Mouse (Mus musculus) left cerebral cortex, postnatal 4 days (tissue): ENCODE data around the gene Mical2. TPM values are rescaled to one million over a fixed set of nuclear protein-coding genes. Genes with fewer than 3 reads are reported as not detected.

Experiments
- DNase-seq: peaks from one replicate; pipeline ENCODE4 v3.0.0-alpha.2; 2022
- intact Hi-C: fragments of 180-260 bp; cut with DNase I; formaldehyde crosslinking; loops from one replicate; pipeline ENCODE4 v1.15.1; 2025
- total RNA-seq, 2 experiments: library from RNA; stranded (reverse); gene quantifications; 2 replicates each; pipeline ENCODE4 v1.2.3; 2021

Gene Mical2
- total RNA-seq, 2 experiments from 2014 or later = 109 to 114 TPM

DNA sequence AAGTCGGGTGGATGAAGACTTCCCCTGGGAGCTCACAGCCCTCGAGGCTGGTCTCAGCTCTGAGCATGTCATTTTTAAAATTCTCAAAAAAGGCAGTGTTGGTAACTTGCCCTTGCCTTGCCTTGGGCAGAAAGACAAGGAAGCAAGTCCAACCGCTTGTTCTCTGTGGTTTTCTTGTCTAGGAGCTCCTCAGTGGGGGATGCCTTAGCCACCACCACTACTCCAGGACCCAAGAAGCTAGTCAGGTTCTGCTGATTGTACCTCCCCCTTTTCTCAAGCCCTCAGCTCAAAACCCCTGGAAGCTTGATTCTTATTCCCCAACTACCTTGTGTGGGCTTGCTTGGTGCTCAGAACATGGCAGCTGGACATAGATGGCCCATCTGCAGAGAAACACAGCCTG is 115.4 kb downstream of the Mical2 start:
- intact Hi-C loops = no loop called here
- no peak for DNase-seq

DNA sequence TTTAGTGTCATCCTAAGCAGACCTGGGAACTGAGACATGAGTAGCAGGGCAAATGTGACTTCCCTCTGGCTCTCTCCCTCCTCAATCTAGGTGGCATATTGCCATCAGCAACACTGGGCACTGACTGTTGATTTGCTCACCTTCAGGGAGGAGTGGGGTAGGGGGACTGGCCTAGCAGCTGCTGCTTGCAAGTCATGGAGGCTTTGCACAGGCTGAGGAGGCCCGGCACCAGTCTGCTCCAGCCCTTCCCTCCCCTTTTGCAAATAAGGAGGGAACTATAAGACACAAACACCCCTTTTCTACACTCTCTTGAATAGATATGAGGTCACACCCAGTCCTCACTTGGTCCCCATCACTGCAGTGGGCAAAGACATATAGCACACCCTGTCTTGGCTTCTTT is 120.0 kb downstream of the Mical2 start:
- no peak for DNase-seq

DNA sequence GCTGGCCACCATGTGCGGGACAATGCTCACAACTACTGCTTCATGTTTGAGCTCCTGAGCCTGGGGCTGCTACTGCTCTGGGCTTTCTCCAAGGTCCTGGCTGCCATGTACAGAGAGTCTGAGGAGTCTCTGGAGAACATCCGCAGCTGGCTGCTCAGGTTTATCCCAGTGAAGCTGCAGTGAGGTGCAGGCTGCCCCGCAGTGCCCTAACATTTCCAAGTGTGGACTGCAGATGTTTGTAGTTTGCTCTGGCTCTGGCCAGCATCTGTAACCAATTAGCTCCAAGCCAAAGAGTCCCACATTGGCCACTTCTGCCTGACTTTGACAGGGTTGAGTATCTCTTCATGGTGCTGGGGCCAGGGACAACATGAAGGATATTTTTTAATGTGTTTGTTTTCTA is 125.9 kb downstream of the Mical2 start:
- intact Hi-C loops = no loop called here

More for the DNA sequence above, 120.0 kb downstream of the Mical2 start:
- intact Hi-C loops = no loop called here

DNA sequence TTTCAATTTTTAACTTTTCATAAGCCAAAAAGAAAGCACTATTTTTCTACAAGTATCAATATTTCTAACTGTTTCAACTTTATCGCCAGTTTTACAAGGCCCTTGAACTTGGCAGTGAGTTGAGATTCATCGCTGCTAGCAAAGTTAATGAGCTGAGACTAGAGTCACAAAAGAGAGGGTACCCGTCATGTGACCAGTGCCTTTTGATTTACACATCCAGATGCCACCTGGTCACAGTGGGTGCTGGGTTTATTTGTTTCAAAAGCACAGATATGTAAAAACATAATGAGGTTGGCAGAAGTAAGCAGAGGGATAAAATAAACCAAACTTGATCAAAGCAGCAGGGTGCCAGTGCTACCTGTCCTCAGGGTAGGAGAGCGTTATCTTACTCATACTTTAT is 126.3 kb downstream of the Mical2 start:
- DNase-seq = no peak
- intact Hi-C loops = no loop called here

More for the DNA sequence above, 125.9 kb downstream of the Mical2 start:
- no peak for DNase-seq

DNA sequence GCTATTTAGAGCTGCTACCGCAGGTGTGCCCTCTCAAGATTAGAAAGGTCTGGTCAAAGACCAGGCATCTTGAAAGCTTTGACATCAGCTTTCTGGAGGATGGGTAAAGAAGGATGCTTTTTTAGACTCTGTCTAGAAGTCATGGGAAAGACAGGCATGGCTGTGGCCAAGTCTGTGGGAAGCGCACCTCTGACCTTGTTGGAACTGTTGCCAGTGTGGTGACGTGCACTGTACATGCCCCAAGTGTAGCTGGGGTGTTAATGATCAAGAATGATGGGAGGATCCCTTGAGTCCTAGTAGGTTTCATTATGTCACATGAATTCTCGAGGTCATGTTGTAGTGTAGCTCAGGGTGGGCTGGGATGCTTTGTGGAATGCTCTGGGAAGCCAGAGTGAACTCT is 127.4 kb downstream of the Mical2 start:
- no peak for DNase-seq
- intact Hi-C loops = no loop called here

DNA sequence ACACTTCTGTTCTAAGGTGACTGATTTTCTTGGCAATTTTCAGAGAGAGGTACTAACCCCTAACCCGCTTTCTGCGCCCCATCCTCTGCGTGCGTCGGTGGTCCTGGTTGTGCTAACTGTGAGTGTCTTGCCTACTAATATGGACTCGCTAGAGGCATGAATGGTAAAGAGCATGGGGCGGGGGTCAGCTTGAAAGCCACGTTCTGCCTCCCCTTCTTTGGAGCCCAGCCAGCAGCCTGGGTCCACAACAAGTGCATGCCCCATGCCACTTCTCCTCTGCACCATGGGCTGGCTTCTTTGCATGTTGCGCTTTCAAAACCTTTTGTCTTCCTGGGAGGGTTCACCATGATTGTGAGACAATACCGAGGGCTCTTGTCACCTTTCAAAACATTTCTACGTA is 128.3 kb downstream of the Mical2 start:
- intact Hi-C loops = no loop called here

DNA sequence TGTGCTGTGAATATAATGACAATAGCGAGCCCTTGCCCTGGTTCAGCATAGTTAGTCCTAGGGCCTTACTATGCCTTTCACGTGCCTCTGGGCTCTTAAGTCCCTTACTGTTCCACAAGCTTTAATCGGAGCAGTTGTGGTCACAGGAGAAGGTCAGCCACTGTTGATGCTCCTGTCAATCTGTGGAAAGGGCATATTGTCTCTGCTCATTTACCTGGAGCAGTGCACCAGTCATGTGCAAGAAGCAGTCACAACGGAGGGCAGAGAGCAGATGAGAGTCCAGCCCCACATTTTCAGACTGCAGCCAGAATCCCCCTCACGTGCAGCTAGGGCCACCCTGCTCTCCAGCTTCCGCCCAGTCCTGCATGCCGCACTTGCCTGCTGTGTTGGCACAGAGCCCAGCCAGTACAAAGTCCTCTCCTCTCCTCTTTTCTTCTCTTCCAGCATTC is 128.9 kb downstream of the Mical2 start:
- peak; percentile 85 for DNase-seq
- intact Hi-C loops = no loop called here

More for the DNA sequence above, 128.3 kb downstream of the Mical2 start:
- no peak for DNase-seq

DNA sequence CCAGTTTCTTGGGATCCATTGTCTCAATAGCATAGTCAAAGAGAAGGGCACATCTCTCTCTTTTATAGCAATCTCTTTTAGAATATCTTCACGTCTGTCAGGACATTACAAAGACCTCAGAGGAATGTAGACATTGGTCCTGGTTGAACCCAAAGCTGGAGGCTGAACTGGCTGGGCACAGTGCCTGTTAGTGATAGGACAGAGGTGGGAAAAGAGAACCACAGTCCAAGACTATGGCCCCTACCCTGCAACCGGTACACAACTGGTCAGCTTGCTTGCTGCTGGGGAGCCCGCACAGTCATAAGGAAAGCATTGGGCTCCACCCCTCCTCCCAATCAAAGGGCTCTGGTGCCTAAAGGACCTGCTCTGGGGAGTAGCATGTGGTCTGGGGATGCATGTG is 133.9 kb downstream of the Mical2 start:
- no peak for DNase-seq
- intact Hi-C loops = no loop called here

DNA sequence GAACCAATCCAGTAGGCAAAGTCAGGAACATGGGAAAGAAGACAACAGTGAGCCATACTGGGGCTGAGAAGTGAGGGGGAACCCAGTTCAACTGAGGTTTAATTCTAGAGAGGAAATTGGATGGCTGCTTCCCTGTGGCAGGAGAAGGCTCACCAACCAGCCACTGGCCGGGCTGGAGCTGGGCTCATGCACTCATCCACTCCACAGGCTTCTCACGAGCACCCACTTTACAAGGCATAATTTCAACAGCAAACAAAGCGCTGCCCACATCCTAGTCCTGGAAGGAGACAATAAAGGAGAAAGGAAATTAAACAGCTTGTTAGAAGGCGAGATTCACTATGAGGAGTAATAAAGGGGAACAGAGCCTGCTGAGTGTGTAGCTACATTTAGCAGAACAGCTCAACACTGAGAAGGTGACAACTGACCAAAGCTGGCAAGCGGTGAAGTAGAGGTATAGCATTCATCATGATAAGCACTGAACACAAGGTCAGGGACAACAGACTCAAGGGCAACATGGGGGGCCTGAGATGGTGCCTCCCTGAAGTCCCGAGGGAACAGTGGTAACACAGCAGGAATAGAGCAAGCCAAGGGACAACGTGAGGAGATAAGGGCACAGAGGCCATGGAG is 137.0 kb downstream of the Mical2 start:
- intact Hi-C loops = loop anchor here (10.0 kb wide), 1 partner anchor 278 kb away; no protein-coding TSS in a partner anchor

DNA sequence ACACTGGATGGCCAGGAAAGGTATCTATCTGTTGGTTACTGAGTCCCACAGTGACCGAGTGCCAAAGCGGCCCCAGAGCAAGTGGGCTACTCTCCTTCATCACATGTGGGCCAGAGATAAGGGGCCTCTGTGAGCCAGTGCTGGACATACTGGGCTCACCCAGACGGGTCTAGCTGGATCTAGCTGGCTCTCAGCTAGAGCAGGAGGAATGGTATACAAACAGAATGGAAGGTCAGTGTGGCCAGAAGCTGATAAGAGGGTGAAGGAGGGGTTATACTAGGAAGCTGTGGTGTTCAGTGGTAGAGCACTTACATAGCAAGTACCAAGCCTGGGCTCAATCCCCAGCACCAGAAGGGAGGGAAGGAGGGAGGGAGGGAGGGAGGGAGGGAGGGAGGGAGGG is 140.2 kb downstream of the Mical2 start:
- intact Hi-C loops = loop anchor here (5.0 to 10.0 kb wide), 2 partner anchors 184 to 281 kb away; no protein-coding TSS in a partner anchor
- no peak for DNase-seq

More for the DNA sequence above, 137.0 kb downstream of the Mical2 start:
- DNase-seq = no peak

DNA sequence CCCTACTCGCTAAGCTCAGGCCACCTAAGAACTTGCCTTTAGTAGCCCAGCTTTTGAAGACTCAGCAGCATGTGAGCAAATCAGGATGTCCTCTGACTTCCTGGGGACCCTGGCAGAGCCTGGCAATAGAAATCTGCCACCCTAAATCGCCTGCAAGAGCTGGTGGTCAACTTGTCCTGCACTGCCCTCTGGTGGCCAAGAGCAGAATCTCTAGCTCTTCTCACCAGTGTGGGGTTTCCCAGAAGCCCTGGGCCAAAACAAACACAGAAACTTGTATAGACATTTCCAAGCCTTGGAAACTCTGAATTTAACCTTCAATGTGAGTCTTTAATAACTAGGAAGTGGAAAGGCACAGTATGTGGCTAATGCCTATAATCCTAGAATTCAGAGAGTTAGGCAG is 143.4 kb downstream of the Mical2 start:
- intact Hi-C loops = loop anchor here (5.0 to 10.0 kb wide), 2 partner anchors 187 to 284 kb away; no protein-coding TSS in a partner anchor
- DNase-seq = peak; percentile 91

DNA sequence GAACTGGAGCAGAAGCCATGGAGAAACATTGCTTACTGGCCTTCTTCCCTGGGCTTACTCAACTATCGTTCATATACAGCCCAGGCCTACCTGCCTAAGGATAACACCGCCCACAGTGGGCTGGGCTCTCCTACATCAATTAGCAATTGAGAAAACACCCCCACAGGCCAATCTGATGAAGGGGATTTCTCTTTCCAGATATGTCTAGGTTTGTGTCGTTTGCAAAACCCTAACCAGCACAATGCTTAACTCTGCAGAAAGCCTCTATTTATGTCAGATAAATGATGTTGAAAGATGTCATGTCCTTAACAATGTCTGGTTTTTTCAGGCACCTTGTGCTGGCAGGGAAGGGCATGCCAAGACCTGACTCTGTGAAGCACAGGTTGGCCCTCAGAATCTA is 144.3 kb downstream of the Mical2 start:
- intact Hi-C loops = loop anchor here (5.0 to 10.0 kb wide), 2 partner anchors 188 to 285 kb away; no protein-coding TSS in a partner anchor
- no peak for DNase-seq

DNA sequence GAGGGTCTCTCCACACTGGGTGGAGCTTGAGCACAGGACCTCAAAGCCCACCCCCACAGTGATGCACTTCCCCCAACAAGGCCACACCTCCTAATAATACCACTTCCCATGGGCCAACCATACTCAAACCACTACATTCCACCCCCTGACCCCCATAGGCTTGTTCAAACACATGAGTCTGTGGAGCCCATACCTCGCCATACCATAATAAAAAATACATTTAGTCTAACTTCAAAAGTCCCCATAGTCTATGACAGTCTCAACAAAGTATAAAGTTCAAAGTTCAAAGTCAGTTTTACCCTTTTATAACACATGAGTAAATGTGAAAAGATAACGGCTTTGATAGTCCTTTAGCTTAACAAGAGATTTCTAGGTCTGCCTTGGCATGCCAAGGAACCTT is 145.7 kb downstream of the Mical2 start:
- intact Hi-C loops = no loop called here
- no peak for DNase-seq

DNA sequence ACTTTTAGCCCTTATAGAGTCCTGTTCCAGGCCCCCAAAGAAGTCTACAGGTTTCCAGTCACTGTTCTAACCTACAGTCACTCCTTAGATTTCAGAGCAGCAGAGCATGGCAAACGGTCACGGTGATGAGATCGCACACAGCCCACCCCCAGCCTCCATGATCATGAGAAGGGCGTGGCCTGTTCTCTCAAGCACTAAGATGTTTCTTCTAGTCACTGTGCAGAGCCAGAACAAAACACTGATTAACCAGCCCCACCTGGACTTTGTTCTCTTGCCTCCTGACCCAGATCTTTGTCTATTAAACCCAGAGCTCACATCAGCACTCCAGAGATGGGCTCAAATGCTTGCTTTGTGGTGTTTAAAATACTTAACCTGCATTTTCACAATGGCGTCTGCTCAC is 148.4 kb downstream of the Mical2 start:
- DNase-seq = no peak
- intact Hi-C loops = no loop called here

DNA sequence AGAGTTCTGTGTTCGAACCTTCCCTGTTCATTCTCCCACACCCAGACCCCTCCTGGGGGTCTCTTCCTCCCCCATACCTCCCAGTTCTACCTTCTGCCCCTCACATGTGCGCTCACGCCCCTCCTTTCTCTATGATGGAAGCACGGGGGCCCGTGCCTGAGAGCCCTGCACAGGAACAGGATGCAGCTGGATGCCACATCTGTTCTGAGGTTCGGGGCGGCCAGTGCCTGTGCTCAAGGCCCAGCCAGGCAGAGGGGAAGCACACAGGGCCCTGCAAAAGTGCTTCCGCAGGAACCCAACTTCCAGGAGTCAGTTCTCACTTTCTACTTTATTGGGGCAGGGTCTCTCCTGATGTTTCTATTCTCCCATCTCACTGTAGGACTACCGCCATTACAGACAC is 149.4 kb downstream of the Mical2 start:
- DNase-seq = no peak
- intact Hi-C loops = no loop called here

DNA sequence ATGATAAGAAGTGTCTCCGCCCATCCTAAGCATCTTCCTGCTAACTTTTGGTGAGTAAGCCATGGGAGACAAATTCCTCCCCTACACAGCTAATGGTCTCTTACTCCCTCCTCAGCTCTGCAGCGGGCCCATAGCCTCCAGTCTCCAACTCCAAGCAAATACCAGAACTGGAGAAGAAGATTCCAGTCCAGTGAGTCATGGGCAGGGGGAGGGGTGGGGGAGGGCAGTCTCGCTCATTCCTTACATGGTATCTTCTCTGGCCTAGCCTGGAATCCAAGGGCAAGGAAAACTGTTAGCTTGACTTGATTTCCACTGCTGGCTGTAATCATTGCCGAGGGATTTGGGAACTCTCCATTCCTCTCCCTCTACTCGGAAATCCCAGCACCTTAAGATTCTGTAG is 150.2 kb downstream of the Mical2 start:
- intact Hi-C loops = no loop called here
- DNase-seq = no peak

DNA sequence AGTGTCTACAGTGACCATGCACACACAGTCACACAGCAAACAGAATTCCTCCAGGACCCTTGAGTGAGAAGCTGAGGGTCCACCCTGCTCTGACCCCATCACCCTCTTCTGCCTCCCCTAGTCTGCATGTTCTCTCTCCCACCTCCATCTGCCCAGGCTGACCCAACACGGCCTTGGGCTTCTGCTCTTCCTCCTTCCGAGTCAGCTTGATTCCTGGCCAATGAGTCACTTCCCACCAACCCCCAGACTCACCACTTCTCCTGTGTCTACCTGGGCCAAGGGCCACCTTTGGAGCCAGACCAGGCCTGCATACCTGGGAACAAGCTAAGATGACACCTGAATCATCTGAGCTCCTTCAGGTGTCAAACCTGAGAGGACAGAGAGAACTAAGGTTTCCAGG is 151.0 kb downstream of the Mical2 start:
- DNase-seq = no peak
- intact Hi-C loops = no loop called here

DNA sequence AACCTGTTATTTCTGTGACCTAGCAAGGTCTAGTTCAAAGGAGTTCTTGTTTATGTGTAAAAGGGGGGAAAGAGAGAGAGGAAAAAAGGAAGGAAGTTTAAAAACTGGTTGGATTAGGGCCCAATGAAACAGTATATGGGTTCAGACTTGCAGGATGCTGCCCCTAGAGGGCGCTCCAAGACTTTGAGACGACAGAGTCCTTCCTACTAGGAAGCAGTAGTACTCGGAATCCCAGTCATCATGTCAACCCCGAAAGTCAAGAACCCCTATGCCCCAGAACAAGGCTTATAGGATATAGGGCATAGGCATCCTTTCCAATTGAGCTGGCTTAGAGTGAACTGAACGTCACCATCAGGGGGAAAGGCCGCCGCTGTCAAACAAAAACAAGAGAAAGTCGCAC is 151.7 kb downstream of the Mical2 start:
- intact Hi-C loops = no loop called here
- peak; percentile 87 for DNase-seq

DNA sequence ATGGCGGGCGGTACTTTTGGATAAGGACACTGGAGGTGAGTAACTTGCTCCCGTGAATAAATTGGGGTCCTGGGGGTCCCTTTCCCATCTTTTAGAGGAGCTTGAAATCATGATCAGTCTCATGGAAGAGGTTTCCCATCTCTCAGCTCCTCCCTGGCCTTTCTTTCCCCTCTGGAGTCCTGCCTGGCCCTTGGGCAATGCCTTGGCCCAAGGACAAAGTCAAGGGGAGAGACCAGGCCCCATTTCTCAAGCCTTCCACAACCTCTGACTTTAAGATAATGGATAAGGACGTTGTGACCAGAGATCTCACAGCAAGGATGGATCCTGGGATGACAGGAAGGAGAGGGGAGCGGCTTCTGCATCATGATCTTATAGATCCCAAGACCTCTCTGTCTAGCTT is 152.4 kb downstream of the Mical2 start:
- intact Hi-C loops = no loop called here
- no peak for DNase-seq

DNA sequence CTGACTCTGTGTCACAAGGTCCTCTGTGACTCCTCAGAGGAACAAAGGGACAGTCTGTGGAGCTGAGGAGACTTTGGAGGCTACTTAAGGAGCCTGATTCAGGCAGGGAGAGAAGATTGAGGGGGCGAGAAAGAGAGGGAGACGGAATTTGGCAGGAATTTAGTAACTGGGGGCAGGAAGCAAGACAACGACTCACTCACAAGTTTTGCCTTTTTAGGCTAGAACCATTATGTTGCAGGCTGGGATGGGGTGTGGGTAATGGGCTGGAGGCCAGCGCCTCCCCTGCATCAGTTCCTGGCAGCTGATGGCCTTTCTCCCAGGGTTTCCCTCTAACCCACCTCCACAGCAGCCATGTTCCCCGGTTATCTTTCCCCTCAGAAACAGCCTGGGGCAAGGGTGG is 152.8 kb downstream of the Mical2 start:
- DNase-seq = no peak
- intact Hi-C loops = no loop called here

DNA sequence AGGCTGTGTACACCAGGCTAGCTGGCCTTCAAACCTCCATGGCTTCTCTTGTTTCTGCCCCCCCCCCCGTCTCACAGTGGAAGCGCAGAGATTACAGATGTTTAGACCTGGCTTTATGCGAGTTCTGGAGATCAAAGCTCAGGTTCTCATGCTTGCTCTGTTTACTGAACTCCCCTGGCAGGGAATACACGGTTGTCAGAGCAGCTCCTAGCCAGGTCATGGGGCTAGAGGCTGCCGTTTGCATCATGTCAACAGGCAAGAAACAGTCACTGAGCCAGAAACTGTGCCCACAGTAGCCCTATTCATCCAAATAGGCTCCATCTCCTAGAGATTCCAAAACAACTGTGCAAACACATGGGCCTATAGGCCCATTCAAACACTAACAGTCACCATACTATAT is 160.9 kb downstream of the Mical2 start:
- intact Hi-C loops = no loop called here
- DNase-seq = no peak

DNA sequence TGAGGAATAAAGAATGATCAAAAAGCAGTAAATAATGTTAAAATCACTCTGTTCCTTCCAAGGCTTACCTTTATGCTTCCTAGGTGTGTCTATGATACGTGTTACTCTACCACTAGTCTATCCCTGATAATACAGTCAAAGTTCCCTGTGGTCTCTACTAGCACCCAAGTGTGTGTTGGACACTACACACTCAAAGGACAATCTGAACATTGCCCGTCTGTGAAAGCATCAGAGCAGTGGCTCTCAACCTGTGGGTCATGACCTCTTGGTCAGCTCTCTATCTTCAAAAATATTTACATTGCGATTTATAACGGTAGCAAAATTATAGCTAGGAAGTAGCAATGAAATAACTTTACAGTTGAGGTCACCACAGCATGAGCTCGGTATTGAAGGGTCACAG is 162.2 kb downstream of the Mical2 start:
- DNase-seq = no peak
- intact Hi-C loops = no loop called here

DNA sequence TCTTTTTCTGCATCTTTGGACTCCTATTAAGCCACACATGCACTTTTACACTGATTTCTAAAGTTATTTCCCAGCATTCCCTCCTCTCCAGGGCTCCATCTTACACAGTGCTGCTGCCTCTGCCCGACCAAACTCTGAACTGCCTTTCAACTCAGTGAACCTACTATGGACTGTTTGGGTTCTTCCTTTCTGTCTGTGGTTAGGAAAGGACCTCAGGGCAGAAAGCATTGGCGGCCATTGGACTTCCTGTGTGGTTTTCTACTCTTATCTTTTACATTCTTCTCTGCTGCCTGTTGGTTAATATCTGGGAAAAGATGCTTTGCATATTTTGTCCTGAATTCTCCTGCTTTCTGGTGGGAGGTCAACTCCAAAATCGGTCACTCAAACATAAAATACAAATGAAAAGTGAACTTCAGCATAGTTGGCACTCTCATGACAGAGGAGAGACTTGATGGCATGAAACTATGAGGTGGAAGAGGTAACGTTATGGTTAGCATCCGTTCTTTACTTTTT is 162.8 kb downstream of the Mical2 start:
- DNase-seq = no peak
- intact Hi-C loops = no loop called here
